Mouse (Mus musculus) megakaryocyte, embryonic 14.5 days (primary cell): ENCODE measurements around the gene Prdx5.

Source experiments
- FLI1 ChIP-seq: IDR thresholded peaks from 2 replicates; pipeline ENCODE4 v1.6.1; 2012; ENCODE audit warnings: low read length, inconsistent platforms, mixed read lengths
- GATA1 ChIP-seq: IDR thresholded peaks from 3 replicates; pipeline ENCODE4 v1.6.1; 2012; ENCODE audit warnings: mixed read lengths, low read length, inconsistent platforms, borderline replicate concordance

GRCm38 (mm10) chr19:6928080-6928479 lies 18.2 kb upstream of the Prdx5 start:
- TF ChIP-seq GATA1: no peak
- no peak for TF ChIP-seq FLI1
